Mouse (Mus musculus) neural tube, embryonic 10.5 days (tissue): ENCODE data around the gene Sun5.
A peak's percentile ranks its signal among the peaks of the same experiment; 100 is the strongest.
"Not testable (repeated sequence)": the region's sequence is repeated elsewhere in the genome, so short reads cannot be mapped to it uniquely, and the experiment has no call there.

Experiments
- DNase-seq: peaks from one replicate; pipeline ENCODE4 v3.0.0-alpha.2; 2017; ENCODE audit warnings: low spot score; ENCODE audit errors: extremely low spot score

Gene Sun5

DNA sequence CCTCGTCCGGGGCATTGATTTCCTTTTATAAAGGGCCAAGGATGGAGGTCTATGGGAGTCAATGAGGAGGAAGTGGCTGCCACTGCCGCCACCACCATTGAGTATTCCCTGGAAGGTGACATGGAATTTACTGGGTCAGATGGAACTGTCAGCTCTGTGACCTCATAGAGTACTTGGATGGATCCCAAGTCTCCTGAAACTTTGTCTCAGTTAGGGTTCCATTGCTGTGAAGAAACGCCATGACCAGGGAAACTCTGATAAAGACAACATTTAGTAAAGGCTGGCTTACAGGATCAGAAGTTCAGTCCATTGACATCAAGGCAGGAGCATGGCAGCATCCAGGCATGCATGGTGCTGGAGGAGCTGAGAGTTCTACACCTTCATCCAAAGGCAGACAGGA is at the start of gene Sun5:
Sun5 (minus strand) TSS at position 101 of the 400 bp plus-strand sequence.
- no peak for DNase-seq

DNA sequence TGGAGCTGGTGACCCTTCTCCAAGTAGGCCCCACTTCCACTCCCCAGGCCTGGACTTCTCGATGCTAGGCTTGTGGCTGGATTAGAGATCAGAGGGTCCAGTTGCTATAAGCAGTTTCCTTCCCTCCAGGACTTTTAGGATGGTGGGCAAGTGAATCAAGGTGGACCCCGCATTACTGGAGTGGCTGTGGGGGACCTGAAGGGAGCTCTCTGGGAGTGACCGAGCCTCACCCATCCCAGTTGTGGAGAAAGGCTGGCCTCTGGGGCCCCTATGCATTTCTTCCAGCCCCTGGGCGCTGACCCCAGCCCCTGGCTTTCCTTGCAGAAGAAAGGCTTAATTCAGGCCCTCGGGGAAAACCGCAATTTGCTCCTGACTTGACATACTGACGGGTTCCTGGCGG is 47.0 kb upstream of the Sun5 start, which contains the start of gene Bpifb3:
Bpifb3 (plus strand) TSS at position 301 of the 400 bp plus-strand sequence.
- DNase-seq, result no peak

DNA sequence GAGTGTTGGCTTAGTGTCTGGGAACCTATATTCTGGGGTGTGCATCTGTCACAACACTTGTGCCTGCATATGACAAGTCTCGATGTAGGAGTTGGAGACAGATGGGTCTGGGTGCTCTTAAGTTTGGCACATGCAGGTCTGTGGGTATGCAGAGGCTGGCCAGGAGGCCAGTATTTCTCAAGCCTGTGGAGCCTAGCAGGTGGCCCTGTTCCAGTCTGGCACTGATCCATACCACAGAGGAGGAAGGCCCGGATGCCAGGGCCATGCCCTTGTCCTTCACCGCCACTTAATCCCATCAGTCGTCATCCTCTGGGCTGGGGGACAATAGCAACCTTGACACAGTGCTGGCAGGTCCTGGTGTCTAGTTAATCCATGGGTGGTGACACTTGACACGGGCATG is 43.3 kb upstream of the Sun5 start:
- DNase-seq, result no peak

DNA sequence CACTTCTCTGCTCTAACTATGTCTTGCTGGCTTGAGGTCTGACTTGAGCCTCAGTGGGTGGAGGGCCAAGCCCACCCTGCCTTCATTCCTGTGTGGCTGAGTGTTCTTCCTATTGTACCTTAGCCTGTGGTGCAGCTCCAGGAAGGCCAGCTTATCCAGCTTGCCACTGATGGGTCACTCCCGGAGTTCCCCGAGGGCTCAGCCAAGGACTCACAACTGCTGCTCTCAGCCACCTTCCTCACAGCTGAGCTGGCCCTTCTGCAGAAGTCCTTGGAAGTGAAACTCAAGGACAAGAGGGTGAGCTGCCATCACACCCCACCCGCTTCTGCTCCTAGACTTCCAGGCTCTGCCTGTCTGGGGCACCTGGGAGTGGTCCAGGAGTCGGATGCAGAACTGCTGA is 35.7 kb upstream of the Sun5 start:
- no peak for DNase-seq

DNA sequence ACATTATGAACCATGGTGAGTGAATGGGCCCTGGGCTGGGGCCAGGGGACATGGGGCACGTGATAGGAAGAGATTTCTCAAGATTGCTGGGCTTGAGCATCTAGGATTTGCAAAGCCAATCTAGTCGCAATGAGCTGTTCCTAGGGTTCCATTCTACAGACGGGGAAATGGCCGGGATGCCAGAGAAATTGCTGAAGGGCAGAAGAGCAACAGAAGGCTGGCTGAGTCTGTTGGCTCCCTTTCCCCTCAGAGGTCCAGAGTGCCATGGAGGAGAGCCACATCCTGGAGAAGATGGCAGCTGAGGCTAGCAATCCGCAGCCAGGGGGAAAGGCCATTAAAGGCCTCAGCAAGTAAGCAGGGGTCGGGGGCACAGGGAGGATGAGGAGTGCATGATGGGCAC is 31.8 kb upstream of the Sun5 start:
- no peak for DNase-seq

DNA sequence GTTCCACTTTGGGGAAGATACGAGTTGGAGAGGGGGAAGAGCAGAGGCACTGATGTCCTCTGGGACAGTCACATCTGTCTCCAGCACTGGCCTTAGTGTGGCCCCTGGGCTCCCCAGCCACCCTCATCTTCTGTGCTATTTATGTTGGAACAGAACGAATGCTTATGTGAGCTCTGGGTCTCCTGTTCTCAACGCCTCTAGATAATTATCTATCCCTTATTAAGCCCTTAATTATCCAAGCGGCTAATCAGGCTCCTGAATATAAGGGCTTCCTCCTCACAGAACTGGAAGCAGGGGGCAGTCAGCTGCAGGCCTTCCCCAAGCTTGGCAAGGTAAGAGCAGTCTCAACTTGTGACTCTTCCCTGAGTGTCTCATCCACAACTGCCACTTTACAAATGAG is 29.2 kb upstream of the Sun5 start, which contains the start of gene Bpifb6:
Bpifb6 (plus strand) TSS at position 301 of the 400 bp plus-strand sequence.
- DNase-seq, result no peak

DNA sequence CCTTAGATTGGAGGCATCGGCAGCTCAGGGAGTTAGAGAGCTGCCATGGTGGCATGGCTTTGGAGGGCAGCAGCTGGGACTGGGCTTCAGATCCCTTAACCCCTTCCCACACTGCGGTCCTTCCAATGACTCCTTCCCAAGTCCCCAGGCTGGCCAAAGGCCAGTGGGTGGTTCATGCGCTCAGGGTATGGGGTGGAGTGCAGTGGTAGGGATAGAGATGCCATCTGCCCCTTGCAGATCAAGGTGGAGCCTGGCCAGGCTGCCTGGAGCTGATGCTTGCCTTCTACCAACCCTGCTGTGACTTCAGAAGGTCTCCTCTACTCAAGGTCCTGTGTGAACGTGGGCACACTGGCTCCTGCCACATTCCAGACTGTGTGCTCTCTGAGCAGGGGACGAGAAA is 28.2 kb upstream of the Sun5 start:
- DNase-seq, result no peak

DNA sequence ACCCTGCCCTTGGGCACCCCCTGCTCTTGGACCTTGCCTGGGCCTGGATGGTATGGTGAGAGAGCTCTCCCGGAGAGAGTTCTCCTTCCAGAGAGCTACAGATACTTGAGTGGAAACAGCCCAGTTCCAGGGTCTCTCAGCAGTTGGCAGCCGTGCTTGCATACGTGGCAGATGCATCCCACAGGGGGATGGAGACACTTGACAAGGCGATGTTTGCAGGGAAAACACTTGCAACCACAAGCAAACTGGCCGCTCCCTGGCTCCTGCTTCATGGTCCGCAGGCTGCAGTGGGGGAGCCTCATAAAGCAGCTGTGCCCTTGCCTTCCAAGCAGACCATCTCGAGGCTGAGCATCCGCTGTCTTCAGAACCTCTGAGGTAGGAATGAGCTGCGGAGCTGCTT is 3.9 kb upstream of the Sun5 start, which contains the start of gene Bpifb2:
Bpifb2 (plus strand) TSS at position 301 of the 400 bp plus-strand sequence.
- no peak for DNase-seq

DNA sequence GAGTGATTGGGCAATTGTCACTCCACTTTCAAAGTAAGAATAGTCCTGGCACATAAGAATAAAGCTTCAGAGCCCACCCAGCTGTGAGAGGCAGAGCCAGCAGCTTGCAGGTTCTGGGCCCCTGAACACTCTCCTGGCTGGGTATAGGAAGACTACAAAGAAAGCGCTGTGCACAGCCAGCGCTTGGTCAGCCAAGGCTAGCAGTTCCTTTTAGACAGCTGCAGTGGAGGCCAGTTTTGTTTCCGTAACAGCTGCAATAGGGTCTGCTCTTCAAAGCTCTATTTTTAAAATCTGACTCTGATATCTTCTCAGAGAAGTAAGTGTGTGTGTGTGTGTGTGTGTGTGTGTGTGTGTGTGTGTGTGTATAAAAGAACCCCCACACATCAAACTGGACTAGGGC is 8.9 kb downstream of the Sun5 start:
- no peak for DNase-seq

DNA sequence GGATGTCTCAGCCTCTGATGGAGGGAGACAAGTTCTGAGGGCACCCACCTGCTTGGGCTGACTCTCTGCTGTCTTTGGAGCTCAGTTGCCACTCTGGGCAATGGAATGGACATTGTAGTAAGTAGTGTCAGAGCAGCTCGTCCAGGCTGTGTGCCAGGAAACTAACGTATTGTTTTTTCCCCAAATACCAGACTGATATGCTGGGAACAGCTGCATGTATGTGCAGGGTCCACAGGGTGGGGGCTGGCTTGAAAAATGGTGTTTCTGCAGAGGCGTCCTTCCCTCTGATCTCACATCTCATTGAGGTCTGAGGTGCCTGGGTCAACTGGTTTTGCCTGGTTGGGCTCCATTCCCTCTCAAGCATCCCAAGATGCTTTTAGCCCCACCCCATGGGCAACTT is 10.2 kb downstream of the Sun5 start:
- DNase-seq, result no peak

DNA sequence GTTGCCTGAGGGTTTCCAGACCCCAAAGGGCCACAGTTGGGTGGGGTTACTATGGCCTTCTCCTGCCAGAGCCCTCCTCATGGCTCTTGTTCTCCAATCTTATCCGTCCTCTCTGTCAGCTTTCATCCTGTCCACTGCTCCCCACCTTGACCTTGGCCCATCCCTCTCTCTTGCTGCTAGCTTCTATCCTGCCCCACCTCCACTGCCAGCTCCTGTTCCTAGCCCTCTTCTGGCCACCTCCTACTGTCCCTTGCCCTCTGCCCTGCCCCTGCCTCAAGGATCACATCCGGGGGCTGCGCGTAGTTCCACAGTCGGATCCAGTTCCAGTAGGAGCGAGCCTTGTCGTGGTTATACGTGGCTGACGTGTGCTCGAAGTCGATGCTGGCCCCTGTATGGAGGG is 10.6 kb downstream of the Sun5 start:
- no peak for DNase-seq

DNA sequence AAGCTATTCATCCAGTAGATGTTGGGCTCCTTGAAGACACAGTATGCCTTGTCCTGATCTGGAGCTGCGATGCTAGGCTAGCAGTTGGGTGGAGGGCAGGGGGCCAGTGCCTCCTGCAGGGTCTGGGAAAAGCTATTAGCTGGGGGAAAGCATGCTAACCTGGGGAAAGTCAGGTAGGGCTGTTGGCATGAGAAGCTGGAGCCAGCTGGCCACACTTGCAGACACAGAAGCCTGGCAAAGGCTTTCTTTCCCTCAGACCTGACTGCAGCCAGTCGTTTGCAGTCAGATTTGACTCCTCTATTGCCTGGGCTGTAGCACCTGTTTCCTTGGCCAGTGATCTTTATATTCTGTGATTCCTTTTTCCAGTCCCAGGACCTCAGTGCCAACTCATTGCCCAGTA is 11.3 kb downstream of the Sun5 start:
- no peak for DNase-seq

DNA sequence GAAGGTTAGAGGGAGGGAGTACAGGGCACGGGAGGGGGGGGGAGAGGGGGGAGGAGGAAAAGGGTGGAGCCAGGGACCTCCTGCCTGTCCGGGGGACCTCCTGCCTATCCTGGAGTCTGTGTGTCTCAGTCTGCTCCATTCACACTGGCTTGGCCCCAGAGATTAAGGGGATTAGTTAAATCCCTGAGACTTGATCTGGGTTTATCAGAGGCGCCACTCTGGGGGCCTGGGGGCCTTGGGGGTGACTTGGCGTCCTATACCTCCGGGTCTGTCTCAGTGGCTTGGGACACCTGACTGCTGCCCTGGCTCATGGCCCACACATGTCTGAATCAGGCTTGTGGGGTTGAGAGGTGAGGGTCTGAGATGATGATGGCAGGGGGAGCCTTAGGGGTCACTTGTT is 17.3 kb downstream of the Sun5 start:
- DNase-seq, result no peak

DNA sequence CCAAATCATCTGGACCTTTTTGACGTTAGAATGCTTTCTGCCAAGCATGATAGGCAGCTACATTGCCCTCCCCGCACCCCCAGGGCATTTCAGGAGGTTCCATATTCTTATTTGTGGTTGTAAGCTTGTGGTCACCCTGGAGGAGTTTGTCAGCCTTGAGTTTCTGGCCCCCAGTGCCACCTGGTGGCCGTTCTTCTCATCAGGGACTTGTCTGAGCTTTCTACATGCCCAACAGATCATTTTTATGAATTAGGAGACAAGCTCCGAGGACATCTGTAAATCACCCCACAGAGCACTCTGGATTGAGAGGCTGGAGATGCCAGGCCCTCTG is 19.9 kb downstream of the Sun5 start:
- peak; percentile 28 for DNase-seq

DNA sequence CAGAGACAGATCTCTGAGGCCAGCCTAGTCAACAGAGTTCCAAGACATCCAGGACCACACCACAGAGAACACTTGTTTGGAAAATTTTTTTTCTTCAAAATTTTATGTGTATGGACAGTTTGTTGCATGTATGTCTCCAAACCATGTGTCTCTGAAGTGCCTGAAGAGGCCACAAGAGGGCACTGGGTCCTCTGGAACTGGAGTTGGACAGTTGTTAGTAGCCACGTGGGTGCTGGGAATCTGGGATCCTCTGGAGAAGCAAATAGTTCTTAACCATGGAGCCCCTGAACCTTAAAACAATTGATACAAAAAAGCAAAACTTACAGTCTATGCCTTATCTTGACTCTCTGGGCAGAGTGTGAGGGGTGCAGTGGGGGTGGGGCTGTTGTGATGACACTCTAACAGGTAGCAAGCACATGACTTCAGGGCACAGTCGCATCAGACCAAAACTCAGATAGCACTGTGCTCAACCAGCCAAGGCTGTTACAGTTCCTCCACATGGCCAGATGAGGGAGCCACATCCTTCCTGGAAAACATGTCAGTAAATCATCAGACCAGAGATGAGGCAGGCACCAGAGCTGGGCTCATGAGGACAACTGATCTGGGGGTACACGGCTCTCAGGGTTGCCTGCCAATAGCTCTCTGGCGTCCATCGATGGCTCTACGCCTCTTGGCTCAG is 20.4 kb downstream of the Sun5 start:
- DNase-seq, result no peak

DNA sequence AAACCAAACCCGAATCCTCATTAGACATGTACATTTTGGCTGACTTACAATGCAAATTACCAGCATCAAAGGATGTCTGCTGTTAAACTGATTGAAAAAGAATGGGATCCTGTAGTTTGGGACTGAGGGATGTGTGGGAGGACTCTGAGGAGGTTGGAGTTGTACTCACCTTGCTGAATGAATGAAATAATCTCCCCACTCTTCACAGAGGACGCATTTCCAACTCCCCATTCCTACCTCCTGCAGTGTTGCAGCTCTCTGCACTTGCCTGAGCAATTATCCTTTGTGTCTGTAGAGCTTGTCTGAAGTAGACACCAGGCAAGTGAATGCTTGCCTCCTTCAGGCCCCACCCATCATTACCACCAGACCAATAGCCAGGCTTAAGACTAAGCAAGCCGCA is 22.5 kb downstream of the Sun5 start:
- DNase-seq, result no peak

DNA sequence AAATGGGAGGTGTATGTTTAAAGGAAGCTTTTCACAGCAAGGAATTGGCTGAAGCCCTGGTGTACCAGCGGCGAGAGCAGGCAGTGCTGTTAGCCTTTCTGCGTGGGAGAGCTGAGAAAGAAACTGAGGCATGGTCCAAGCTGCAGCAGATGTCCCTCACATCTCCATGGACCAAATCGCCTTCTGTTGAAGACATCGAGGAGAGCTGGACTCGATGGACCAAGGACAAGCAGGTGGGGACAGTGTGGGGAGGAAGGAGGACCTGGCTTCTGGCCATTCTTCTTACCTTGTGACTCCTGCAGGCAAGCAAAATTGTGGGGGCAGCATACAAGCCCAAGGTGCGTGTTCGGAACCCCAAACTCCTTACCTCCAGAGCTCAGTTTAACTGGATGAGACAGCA is 28.0 kb downstream of the Sun5 start:
- DNase-seq, result no peak

DNA sequence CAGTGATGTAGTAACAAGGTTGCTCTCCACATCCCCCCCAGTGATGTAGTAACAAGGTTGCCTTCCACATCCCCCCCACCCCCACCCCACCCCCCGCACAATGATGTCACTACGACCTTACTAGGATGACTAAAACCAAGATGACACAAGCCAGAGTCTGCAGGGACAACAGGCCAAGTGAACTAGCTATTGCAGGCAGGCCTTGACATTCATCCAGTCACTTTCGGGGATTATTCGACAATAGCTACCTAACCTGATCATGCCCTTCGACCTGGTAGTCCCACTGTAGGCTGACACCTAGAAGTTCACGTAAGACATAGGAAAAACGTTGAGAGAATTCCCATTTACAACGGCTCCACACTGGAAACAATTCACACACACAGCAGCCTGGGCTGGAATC is 37.6 kb downstream of the Sun5 start:
- DNase-seq, result no peak

DNA sequence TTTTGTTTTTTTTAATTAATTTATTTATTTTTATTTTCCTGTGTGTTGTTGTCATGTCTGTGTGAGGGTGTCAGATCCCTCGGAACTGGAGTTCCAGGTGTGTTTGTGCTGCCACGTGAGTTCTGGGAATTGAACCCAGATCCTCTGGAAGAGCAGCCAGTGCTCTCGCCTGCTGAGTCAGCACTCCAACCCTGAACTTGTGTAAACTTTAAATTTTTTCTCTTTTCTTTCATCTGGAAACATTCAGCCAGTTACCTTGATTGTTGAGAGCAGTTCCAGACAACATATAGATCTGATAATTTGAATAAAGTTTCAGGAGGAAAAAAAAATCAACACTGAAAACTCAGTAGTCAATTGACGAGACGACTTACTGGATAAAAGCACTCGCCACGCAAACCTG is 42.2 kb downstream of the Sun5 start:
- DNase-seq, result no peak

DNA sequence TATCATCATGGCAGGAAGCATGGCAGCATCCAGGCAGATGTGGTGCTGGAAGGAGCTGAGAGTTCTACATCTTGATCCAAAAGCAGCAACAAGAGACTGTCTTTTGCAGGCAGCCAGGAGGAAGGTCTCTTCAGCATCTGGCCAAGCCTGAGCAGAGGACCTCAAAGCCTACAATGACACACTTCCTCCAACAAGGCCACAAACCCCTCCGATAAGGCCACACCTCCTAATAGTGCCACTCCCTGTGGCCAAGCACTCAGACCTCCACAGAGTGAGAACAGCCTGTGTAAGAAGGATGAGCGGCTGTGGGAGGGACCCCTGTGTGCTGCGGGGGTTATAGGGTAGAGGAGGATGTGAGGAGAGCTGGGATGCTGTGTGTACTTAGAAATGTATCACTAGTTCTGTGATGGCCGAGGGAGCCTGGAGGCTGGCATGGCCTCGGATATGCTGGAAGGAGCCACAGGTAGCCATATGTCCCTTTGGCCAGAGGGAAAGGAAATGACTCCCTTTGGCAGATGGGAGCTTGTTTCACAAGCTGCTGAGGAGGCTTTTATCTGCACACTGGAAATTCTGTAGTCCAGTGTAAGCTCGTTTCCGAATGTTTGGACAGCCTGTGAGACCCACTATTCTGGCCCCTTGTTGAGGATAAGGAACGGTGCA is 43.6 kb downstream of the Sun5 start:
- no peak for DNase-seq

DNA sequence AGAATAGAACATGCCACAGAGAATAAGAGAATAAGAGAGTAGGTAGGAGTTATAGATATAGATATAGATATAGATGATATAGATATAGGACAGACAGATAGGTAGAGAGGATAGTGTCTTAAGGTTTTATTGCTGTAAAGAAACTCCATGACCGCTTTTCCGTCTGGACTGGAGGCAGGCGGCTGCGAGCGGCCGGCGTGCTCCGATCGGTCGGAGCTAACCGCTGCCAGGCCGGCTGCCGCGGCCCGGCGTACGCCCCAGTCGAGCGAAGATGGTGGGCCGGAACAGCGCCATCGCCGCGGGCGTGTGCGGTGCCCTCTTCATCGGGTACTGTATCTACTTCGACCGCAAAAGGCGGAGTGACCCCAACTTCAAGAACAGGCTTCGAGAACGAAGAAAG is 45.0 kb downstream of the Sun5 start:
- not testable (repeated sequence) for DNase-seq

DNA sequence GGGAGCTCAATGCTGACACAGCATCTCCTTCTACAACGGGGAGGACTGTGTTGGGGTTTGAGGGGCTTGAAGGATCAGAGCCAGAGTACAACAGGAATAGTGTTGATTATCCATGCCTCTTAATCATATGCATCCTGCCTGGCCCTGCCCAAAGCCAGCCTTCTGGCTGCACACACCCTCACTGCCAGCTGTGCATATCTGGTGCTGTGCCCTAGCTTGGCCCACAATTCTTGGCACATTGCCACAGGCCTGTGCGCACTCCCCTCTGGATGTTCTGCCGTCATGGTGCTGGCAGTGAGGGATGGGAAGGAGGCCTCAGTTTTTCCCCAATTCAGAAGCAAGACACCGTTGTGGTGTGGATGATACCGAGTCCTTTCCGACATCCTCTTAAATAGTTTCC is 46.3 kb downstream of the Sun5 start:
- no peak for DNase-seq

DNA sequence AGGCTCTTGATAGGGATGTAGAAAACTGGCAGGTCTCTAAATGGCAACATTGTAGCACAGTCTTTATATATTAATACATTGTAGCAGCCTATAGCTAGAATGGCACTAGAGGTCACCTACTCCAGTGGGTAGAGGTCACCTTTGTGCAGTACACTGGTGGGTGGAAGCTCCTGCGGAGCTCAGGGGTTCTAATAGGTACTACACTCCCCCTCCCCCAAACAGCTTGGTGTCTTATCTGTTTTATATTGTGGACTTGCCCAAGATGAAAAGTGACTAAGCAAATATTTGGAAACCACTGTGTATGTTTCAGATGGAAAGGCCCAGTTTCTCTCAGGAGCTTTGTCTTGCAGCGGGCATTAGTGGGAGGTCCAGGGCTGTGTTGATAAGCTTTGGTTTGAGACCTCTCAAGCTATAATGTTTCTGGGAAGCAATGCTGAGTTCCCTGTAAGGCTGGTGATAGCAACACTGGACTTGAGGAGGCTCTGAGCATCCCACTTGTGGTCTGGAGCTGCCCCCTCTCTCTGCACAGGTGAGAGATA is 48.8 kb downstream of the Sun5 start:
- DNase-seq, result no peak
